ENCODE assay signal across 13 mouse cellular contexts in the genomic region with DNA sequence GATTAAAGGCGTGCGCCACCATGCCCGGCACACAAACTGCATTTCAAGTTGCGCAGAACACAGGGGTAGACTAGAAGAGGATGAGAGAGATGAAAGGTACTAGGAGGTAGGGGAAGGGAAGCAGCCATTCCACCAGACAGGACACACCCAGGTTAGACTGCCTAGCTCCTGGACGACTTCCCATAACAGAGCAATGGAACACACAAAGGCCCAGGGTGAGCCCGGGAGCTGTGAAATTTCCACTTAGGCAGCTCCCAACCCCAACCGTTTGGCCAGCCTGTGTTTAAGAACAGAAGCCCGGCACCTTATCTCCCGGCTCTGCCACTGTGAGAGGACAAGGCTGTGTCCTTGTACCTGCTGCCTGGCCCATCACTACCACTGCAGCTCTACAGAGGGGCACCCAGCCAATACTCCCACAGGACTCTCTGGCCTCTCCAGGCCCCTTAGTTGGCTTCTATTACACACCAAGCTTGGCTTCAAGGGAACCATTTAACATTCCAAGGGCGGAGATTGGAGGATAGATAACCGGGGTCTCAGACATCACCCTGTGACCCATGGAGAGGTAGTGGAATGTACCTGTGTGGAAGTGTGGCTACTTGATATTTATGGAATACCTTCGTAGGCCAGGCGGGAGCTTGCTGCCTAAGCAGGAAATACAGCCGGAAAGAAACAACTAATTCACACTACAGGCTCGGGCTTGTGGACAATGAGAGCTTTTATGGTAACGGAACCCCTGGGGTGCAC.
DNase-seq lines count a peak whose midpoint lies in the region; ATAC-seq and TF ChIP-seq lines count a peak whose summit lies in the region.
"Had no signal": no experiment of that assay in that cellular context is flagged by ENCODE, and none has a peak within 500 bp of the region (broad histone marks: within the 10 kb centered on the region; RNA-seq: fewer than 3 reads in every experiment).

No protein-coding gene starts in this region.

- TF ChIP-seq CTCF in lung, embryonic 14.5 days (IDR thresholded peaks at IDR 0.05; ENCODE audit: low read depth), result no peak

- H3K9me3 ChIP-seq in forebrain, embryonic 11.5 days (ENCODE audit: control insufficient read depth, low read length), result no peaks in the 10 kb centered on the region
- no peaks in the 10 kb centered on the region for H3K9me3 ChIP-seq in forebrain, embryonic 16.5 days (ENCODE audit: control insufficient read depth, low read length)
- H3K9me3 ChIP-seq in lung, embryonic 14.5 days (ENCODE audit: low read depth, low read length), result no peaks in the 10 kb centered on the region
- no peaks in the 10 kb centered on the region for H3K9me3 ChIP-seq in heart, embryonic 12.5 days (replicated peaks)
- no peaks in the 10 kb centered on the region for H3K9me3 ChIP-seq in limb, embryonic 12.5 days
- H3K9me3 ChIP-seq: neural tube, embryonic 15.5 days had no signal

- no peak overlapping the region for H3K9ac ChIP-seq in forebrain, embryonic 11.5 days (ENCODE audit: low read length)
- H3K9ac ChIP-seq in forebrain, embryonic 16.5 days (replicated peaks; ENCODE audit: low read depth, low read length), result no peak overlapping the region
- H3K9ac ChIP-seq in lung, embryonic 14.5 days, result no peak overlapping the region
- no peak overlapping the region for H3K9ac ChIP-seq in heart, embryonic 12.5 days
- no peak overlapping the region for H3K9ac ChIP-seq in limb, embryonic 12.5 days (replicated peaks)
- H3K9ac ChIP-seq: neural tube, embryonic 15.5 days had no signal

- peaks cover 21% of the 10 kb centered on the region for H3K4me1 ChIP-seq in forebrain, embryonic 11.5 days (replicated peaks; ENCODE audit: control insufficient read depth, insufficient read depth, low read length)
- H3K4me1 ChIP-seq in forebrain, embryonic 16.5 days (replicated peaks; ENCODE audit: control insufficient read depth, insufficient read depth, low read length), result peaks cover 11% of the 10 kb centered on the region
- H3K4me1 ChIP-seq in lung, embryonic 14.5 days (ENCODE audit: insufficient read depth), result peaks cover 4% of the 10 kb centered on the region; the same call in 1 of the 2 replicates
- peaks cover 28% of the 10 kb centered on the region for H3K4me1 ChIP-seq in heart, embryonic 12.5 days (replicated peaks)
- H3K4me1 ChIP-seq in limb, embryonic 12.5 days (replicated peaks), result peaks cover 18% of the 10 kb centered on the region

- ATAC-seq in forebrain, embryonic 11.5 days (replicated peaks; ENCODE audit: low FRiP score), result no peak
- no peak for ATAC-seq in forebrain, embryonic 16.5 days
- ATAC-seq in lung, embryonic 14.5 days (ENCODE audit: insufficient read depth), result peak; percentile 48; the same call in 1 of the 2 replicates
- ATAC-seq in heart, embryonic 12.5 days (ENCODE audit: insufficient number of reproducible peaks, low FRiP score), result no peak
- no peak for ATAC-seq in limb, embryonic 12.5 days (ENCODE audit: insufficient number of reproducible peaks, insufficient read depth, low FRiP score, low TSS enrichment, low read depth)
- no peak for ATAC-seq in activated CD4-positive, CD25-positive, alpha-beta regulatory T cell, adult 4 months

- H3K27ac ChIP-seq in forebrain, embryonic 11.5 days (ENCODE audit: low read depth, low read length), result peak overlapping the region; percentile 6; the same call in 1 of the 2 replicates
- no peak overlapping the region for H3K27ac ChIP-seq in forebrain, embryonic 16.5 days (ENCODE audit: low read length)
- H3K27ac ChIP-seq in lung, embryonic 14.5 days (ENCODE audit: low read depth), result peak overlapping the region; percentile 60
- H3K27ac ChIP-seq in heart, embryonic 12.5 days (ENCODE audit: poor library complexity, severe bottlenecking), result peak overlapping the region; percentile 41; the same call in 1 of the 2 replicates
- H3K27ac ChIP-seq in limb, embryonic 12.5 days, result peak overlapping the region; percentile 66; the same call in 1 of the 2 replicates
- H3K27ac ChIP-seq: neural tube, embryonic 15.5 days had no signal

- H3K36me3 ChIP-seq in forebrain, embryonic 11.5 days (ENCODE audit: control insufficient read depth, insufficient read depth, low read length), result no peaks in the 10 kb centered on the region
- H3K36me3 ChIP-seq in forebrain, embryonic 16.5 days (ENCODE audit: control insufficient read depth, insufficient read depth), result no peaks in the 10 kb centered on the region
- 0 out of 2 replicates have a peak, but pooled peaks cover 2% of the 10 kb centered on the region for H3K36me3 ChIP-seq in lung, embryonic 14.5 days (ENCODE audit: insufficient read depth)
- H3K36me3 ChIP-seq in heart, embryonic 12.5 days, result no peaks in the 10 kb centered on the region
- H3K36me3 ChIP-seq in limb, embryonic 12.5 days, result no peaks in the 10 kb centered on the region
- H3K36me3 ChIP-seq: neural tube, embryonic 15.5 days had no signal

- no peak overlapping the region for H3K4me2 ChIP-seq in forebrain, embryonic 11.5 days (ENCODE audit: low read depth, low read length, severe bottlenecking)
- H3K4me2 ChIP-seq in forebrain, embryonic 16.5 days (ENCODE audit: low read length), result no peak overlapping the region
- no peak overlapping the region for H3K4me2 ChIP-seq in lung, embryonic 14.5 days
- H3K4me2 ChIP-seq in heart, embryonic 12.5 days, result no peak overlapping the region
- H3K4me2 ChIP-seq in limb, embryonic 12.5 days, result no peak overlapping the region
- H3K4me2 ChIP-seq: neural tube, embryonic 15.5 days had no signal

- no peaks in the 10 kb centered on the region for H3K27me3 ChIP-seq in forebrain, embryonic 11.5 days (ENCODE audit: control insufficient read depth, insufficient read depth, low read length)
- H3K27me3 ChIP-seq in forebrain, embryonic 16.5 days (replicated peaks; ENCODE audit: control insufficient read depth, insufficient read depth, low read length), result no peaks in the 10 kb centered on the region
- H3K27me3 ChIP-seq in lung, embryonic 14.5 days (ENCODE audit: insufficient read depth, low read length), result no peaks in the 10 kb centered on the region
- H3K27me3 ChIP-seq in heart, embryonic 12.5 days (replicated peaks), result no peaks in the 10 kb centered on the region
- no peaks in the 10 kb centered on the region for H3K27me3 ChIP-seq in limb, embryonic 12.5 days
- H3K27me3 ChIP-seq: neural tube, embryonic 15.5 days had no signal

- 68% methylated on average over 16 of the region's 16 CpGs for WGBS in forebrain, embryonic 11.5 days
- 62% methylated on average over 16 of the region's 16 CpGs for WGBS in forebrain, embryonic 16.5 days
- WGBS in lung, embryonic 14.5 days, result 57% methylated on average over 16 of the region's 16 CpGs
- whole genome bisulfite sequencing in heart, embryonic 12.5 days, result 59% methylated on average over 16 of the region's 16 CpGs
- 72% methylated on average over 16 of the region's 16 CpGs for WGBS in limb, embryonic 12.5 days

- H3K4me3 ChIP-seq in forebrain, embryonic 11.5 days (ENCODE audit: low read depth, low read length), result no peak overlapping the region
- H3K4me3 ChIP-seq in forebrain, embryonic 16.5 days (replicated peaks; ENCODE audit: low read length), result no peak overlapping the region
- H3K4me3 ChIP-seq in lung, embryonic 14.5 days (ENCODE audit: low read depth, low read length), result no peak overlapping the region
- H3K4me3 ChIP-seq in heart, embryonic 12.5 days, result no peak overlapping the region
- H3K4me3 ChIP-seq in limb, embryonic 12.5 days (replicated peaks), result no peak overlapping the region
- H3K4me3 ChIP-seq: neural tube, embryonic 15.5 days had no signal

- DNase-seq in forebrain, embryonic 11.5 days (ENCODE audit: low spot score), result no peak
- DNase-seq in lung, embryonic 14.5 days, result peak; percentile 52
- no peak for DNase-seq in lung, postnatal 25 days (ENCODE audit: low spot score)
- DNase-seq in thymus, postnatal 25 days, result no peak
- DNase-seq: B cell, adult 2 months; lung, postnatal 4 days; midbrain, embryonic 14.5 days; right cerebral cortex, postnatal 25 days had no signal
